Mouse (Mus musculus) C2C12 (cell line): ENCODE measurements around the gene Akap3.

ENCODE experiments used
- CEBPB ChIP-seq: IDR thresholded peaks from one replicate; pipeline ENCODE4 v1.6.1; 2011; ENCODE audit warnings: low read depth, mild to moderate bottlenecking, control low read depth, moderate library complexity
- CTCF ChIP-seq: IDR thresholded peaks from one replicate; pipeline ENCODE4 v1.5.1; 2011; ENCODE audit not compliant: control insufficient read depth, insufficient read depth, insufficient read length
- MAX ChIP-seq: IDR thresholded peaks from one replicate; pipeline ENCODE4 v1.6.1; 2011; ENCODE audit warnings: mild to moderate bottlenecking, control low read depth
- USF1 ChIP-seq: IDR thresholded peaks from one replicate; pipeline ENCODE4 v1.6.1; 2011; ENCODE audit warnings: low read depth, mild to moderate bottlenecking, control low read depth, moderate library complexity

DNA sequence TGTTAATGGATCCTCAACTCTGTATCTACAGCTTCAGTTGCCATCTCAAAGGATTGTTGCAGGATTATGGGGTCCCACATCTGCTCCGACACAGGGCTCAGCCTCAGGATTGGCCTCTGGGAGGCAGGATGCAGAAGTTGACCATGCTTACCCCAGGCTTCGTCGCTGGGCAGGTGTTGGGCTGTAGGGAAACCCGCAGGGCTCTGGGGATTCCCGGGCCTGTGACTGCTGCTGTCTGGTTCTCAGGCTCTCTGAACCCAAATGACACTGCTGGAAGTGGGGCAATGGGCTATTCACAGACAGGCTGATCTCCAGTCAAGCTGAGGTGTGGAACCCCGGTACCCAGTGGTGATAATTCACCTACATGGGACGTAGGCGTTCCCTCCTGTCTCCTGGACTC, 36.6 kb upstream of the Akap3 start:
- TF ChIP-seq CTCF: no peak
- no peak for TF ChIP-seq MAX
- no peak for TF ChIP-seq USF1
- TF ChIP-seq CEBPB: no peak
